Mouse (Mus musculus) v-Abl transformed pro-B cells (cell line): Measurements from ENCODE around the gene Zfp575.

ENCODE experiments used
- in situ Hi-C, 2 experiments: fragments of 400-800 bp; cut with MboI; formaldehyde crosslinking; loops; one replicate each; pipeline ENCODE4 v1.15.1; 2025; ENCODE audit not compliant: unreplicated experiment in 2 of 2

Gene Zfp575

GRCm38 (mm10) chr7:24606046-24606445, 18.6 kb upstream of the Zfp575 start:
- in situ Hi-C loops, result no loop called here

GRCm38 (mm10) chr7:24605561-24605960, 18.1 kb upstream of the Zfp575 start:
- in situ Hi-C loops, result no loop called here

- in situ Hi-C loops, result loop anchor here (5.0 kb wide), 3 partner anchors 41 to 371 kb away; partner anchors contain the start of gene Rabac1 (in 1 of the 2)
These were observed 13.6 kb upstream of the Zfp575 start for GRCm38 (mm10) chr7:24600941-24601597.

- in situ Hi-C loops, result loop anchor here (5.0 kb wide), 5 partner anchors 43 to 373 kb away; partner anchors contain the start of genes Irgq (in 1 of the 2) and Rabac1 (in 1 of the 2)
These were observed 12.0 kb upstream of the Zfp575 start for GRCm38 (mm10) chr7:24599211-24600067.

- in situ Hi-C loops, result loop anchor here (5.0 kb wide), 2 partner anchors 61 to 66 kb away; partner anchors contain the start of gene Irgq (in 1 of the 2)
These were observed 10.7 kb upstream of the Zfp575 start for GRCm38 (mm10) chr7:24598121-24598520.

GRCm38 (mm10) chr7:24595464-24595863, 8.0 kb upstream of the Zfp575 start:
- in situ Hi-C loops, result loop anchor here (5.0 kb wide), 2 partner anchors 58 to 63 kb away; partner anchors contain the start of gene Irgq (in 1 of the 2)

- in situ Hi-C loops, result no loop called here
These were observed 6.9 kb upstream of the Zfp575 start for GRCm38 (mm10) chr7:24594309-24594803.

- in situ Hi-C loops, result no loop called here
These were observed 6.3 kb upstream of the Zfp575 start for GRCm38 (mm10) chr7:24593621-24594308.

- in situ Hi-C loops, result no loop called here
These were observed 5.3 kb upstream of the Zfp575 start for GRCm38 (mm10) chr7:24592781-24593180.

- in situ Hi-C loops, result no loop called here
These were observed 4.7 kb upstream of the Zfp575 start for GRCm38 (mm10) chr7:24592163-24592562.

GRCm38 (mm10) chr7:24591735-24592134, 4.3 kb upstream of the Zfp575 start:
- in situ Hi-C loops, result no loop called here

- in situ Hi-C loops, result no loop called here
These were observed 895 bp upstream of the Zfp575 start for GRCm38 (mm10) chr7:24588336-24588735.

- in situ Hi-C loops, result no loop called here
These were observed 613 bp downstream of the Zfp575 start for GRCm38 (mm10) chr7:24586828-24587227.

GRCm38 (mm10) chr7:24585995-24586394, 1.4 kb downstream of the Zfp575 start:
- in situ Hi-C loops, result no loop called here

GRCm38 (mm10) chr7:24584876-24585275, 2.6 kb downstream of the Zfp575 start:
- in situ Hi-C loops, result no loop called here

GRCm38 (mm10) chr7:24577811-24578210, 9.6 kb downstream of the Zfp575 start:
- in situ Hi-C loops, result no loop called here

GRCm38 (mm10) chr7:24574224-24574796, 13.1 kb downstream of the Zfp575 start:
- in situ Hi-C loops, result loop anchor here in 1 of 2 experiments (25.0 kb wide), 3 partner anchors 713 to 1138 kb away; partner anchors contain the start of genes B3gnt8, Ccdc97 and Pafah1b3

GRCm38 (mm10) chr7:24572455-24572854, 15.0 kb downstream of the Zfp575 start:
- in situ Hi-C loops, result loop anchor here in 1 of 2 experiments (25.0 kb wide), 3 partner anchors 715 to 1140 kb away; partner anchors contain the start of genes B3gnt8, Ccdc97 and Pafah1b3

GRCm38 (mm10) chr7:24571071-24571470, 16.4 kb downstream of the Zfp575 start:
- in situ Hi-C loops, result loop anchor here in 1 of 2 experiments (25.0 kb wide), 3 partner anchors 716 to 1141 kb away; partner anchors contain the start of genes B3gnt8, Ccdc97 and Pafah1b3

- in situ Hi-C loops, result loop anchor here (5.0 to 25.0 kb wide), 5 partner anchors 36 to 1144 kb away; partner anchors contain the start of genes Irgq (in 2 of the 2), AC161166.1 (in 1 of the 2), B3gnt8 (in 1 of the 2) and Ccdc97 (in 1 of the 2)
These were observed 18.9 kb downstream of the Zfp575 start for GRCm38 (mm10) chr7:24568512-24568911.
